In genomic region chr6:52276382-52276781, GRCm38 (mm10) we compare ENCODE assay signal across 24 mouse cellular contexts. TPM values are rescaled to one million over a fixed set of nuclear protein-coding genes. Genes with fewer than 3 reads are reported as not detected.
"Had no signal": no experiment of that assay in that cellular context is flagged by ENCODE, and none has a peak within 500 bp of the region (broad histone marks: within the 10 kb centered on the region; RNA-seq: fewer than 3 reads in every experiment).

No protein-coding gene starts in this region.

- H3K4me3 ChIP-seq: kidney, embryonic 15.5 days; liver, embryonic 13.5 days; midbrain, embryonic 13.5 days had no signal

- H3K9me3 ChIP-seq: kidney, embryonic 15.5 days; liver, embryonic 13.5 days; midbrain, embryonic 13.5 days had no signal

- H3K9ac ChIP-seq: kidney, embryonic 15.5 days; liver, embryonic 13.5 days; midbrain, embryonic 13.5 days had no signal

- H3K4me2 ChIP-seq: kidney, embryonic 15.5 days; liver, embryonic 13.5 days; midbrain, embryonic 13.5 days had no signal

- H3K27ac ChIP-seq: kidney, embryonic 15.5 days; liver, embryonic 13.5 days; macrophage; midbrain, embryonic 13.5 days had no signal

- H3K4me1 ChIP-seq: liver, embryonic 13.5 days; midbrain, embryonic 13.5 days had no signal

- ATAC-seq: midbrain, embryonic 13.5 days had no signal

- DNase-seq: kidney, adult 8-10 months; kidney, postnatal 10 days; kidney, postnatal 36 days; liver, embryonic 13.5 days; lung, adult 2 months; thymus, adult 18-20 months; thymus, postnatal 36 days had no signal

- H3K36me3 ChIP-seq: kidney, embryonic 15.5 days; liver, embryonic 13.5 days; midbrain, embryonic 13.5 days had no signal

RNA-seq across cellular contexts. Expression of gene Hoxa13, which starts 15.7 kb away (rescaled TPM):
- total RNA-seq: layer of hippocampus, adult 8-10 months; layer of hippocampus, postnatal 10 days; left cerebral cortex, adult 8-10 months; left cerebral cortex, postnatal 14 days; liver, adult 2 months; megakaryocyte, adult 5-6 weeks; midbrain, postnatal 0 days had no signal
- polyA plus RNA-seq: liver, adult 2 months; liver, embryonic 13.5 days; liver, embryonic 16.5 days; lung, adult 2 months; lung, embryonic 16.5 days; macrophage; midbrain, embryonic 13.5 days; midbrain, postnatal 0 days; neural tube, embryonic 14.5 days; small intestine, adult 2 months; spleen, adult 2 months; stomach, embryonic 16.5 days; testis, adult 2 months had no signal

RNA-seq across cellular contexts. Expression of gene Hoxa11, which starts 30.8 kb away (rescaled TPM):
- total RNA-seq: layer of hippocampus, adult 8-10 months; layer of hippocampus, postnatal 10 days; left cerebral cortex, adult 8-10 months; left cerebral cortex, postnatal 14 days; liver, adult 2 months; megakaryocyte, adult 5-6 weeks; midbrain, postnatal 0 days had no signal
- polyA plus RNA-seq: liver, adult 2 months; liver, embryonic 13.5 days; liver, embryonic 16.5 days; lung, adult 2 months; lung, embryonic 16.5 days; macrophage; midbrain, embryonic 13.5 days; midbrain, postnatal 0 days; small intestine, adult 2 months; spleen, adult 2 months; stomach, embryonic 16.5 days; testis, adult 2 months had no signal

RNA-seq across cellular contexts. Expression of gene Hoxa10, which starts 35.7 kb away (rescaled TPM):
- total RNA-seq: layer of hippocampus, adult 8-10 months; layer of hippocampus, postnatal 10 days; left cerebral cortex, adult 8-10 months; left cerebral cortex, postnatal 14 days; liver, adult 2 months; midbrain, postnatal 0 days had no signal
- polyA plus RNA-seq: liver, adult 2 months; lung, adult 2 months; lung, embryonic 16.5 days; macrophage; midbrain, embryonic 13.5 days; midbrain, postnatal 0 days; small intestine, adult 2 months; spleen, adult 2 months had no signal

RNA-seq across cellular contexts. Expression of gene Evx1, which starts 36.9 kb away (rescaled TPM):
- total RNA-seq: layer of hippocampus, adult 8-10 months; layer of hippocampus, postnatal 10 days; left cerebral cortex, adult 8-10 months; left cerebral cortex, postnatal 14 days; liver, adult 2 months; megakaryocyte, adult 5-6 weeks had no signal
- polyA plus RNA-seq: liver, adult 2 months; liver, embryonic 13.5 days; liver, embryonic 16.5 days; lung, adult 2 months; lung, embryonic 16.5 days; macrophage; small intestine, adult 2 months; spleen, adult 2 months; stomach, embryonic 16.5 days had no signal

RNA-seq across cellular contexts. Expression of gene Hoxa9, which starts 45.5 kb away (rescaled TPM):
- total RNA-seq: layer of hippocampus, adult 8-10 months; layer of hippocampus, postnatal 10 days; left cerebral cortex, adult 8-10 months; left cerebral cortex, postnatal 14 days; liver, adult 2 months; midbrain, postnatal 0 days had no signal
- polyA plus RNA-seq: lung, adult 2 months; midbrain, embryonic 13.5 days; midbrain, postnatal 0 days; small intestine, adult 2 months had no signal
